Mouse (Mus musculus): ENCODE measurements around the gene Kctd2. TPM values are rescaled to one million over a fixed set of nuclear protein-coding genes. Genes with fewer than 3 reads are reported as not detected.
"Not testable (repeated sequence)": the region's sequence is repeated elsewhere in the genome, so short reads cannot be mapped to it uniquely, and the experiment has no call there.

Kctd2 gene
- polyA plus RNA-seq, 1 experiment from 2014 or later: 18.9 TPM

GRCm38 (mm10) chr11:115447321-115447885, 27.5 kb downstream of the Kctd2 start:
- H3K27ac ChIP-seq (ENCODE audit: low read length): no peak overlapping the region
- no peak overlapping the region for H3K9ac ChIP-seq (replicated peaks; ENCODE audit: low read depth, low read length)
- no peaks in the 10 kb centered on the region for H3K9me3 ChIP-seq (ENCODE audit: control insufficient read depth, low read length)
- 88% methylated on average over 11 of the region's 11 CpGs for WGBS
- no peak overlapping the region for H3K4me3 ChIP-seq (replicated peaks; ENCODE audit: low read length)
- no peak for ATAC-seq
- H3K4me1 ChIP-seq (replicated peaks; ENCODE audit: control insufficient read depth, insufficient read depth, low read length): no peaks in the 10 kb centered on the region
- no peak overlapping the region for H3K4me2 ChIP-seq (ENCODE audit: low read length)
- H3K27me3 ChIP-seq (replicated peaks; ENCODE audit: control insufficient read depth, insufficient read depth, low read length): no peaks in the 10 kb centered on the region
- no peaks in the 10 kb centered on the region for H3K36me3 ChIP-seq (ENCODE audit: control insufficient read depth, insufficient read depth)

GRCm38 (mm10) chr11:115448075-115448474, 28.1 kb downstream of the Kctd2 start:
- H3K4me3 ChIP-seq (replicated peaks; ENCODE audit: low read length): no peak overlapping the region
- no peak overlapping the region for H3K4me2 ChIP-seq (ENCODE audit: low read length)
- no peaks in the 10 kb centered on the region for H3K4me1 ChIP-seq (replicated peaks; ENCODE audit: control insufficient read depth, insufficient read depth, low read length)
- no peaks in the 10 kb centered on the region for H3K36me3 ChIP-seq (ENCODE audit: control insufficient read depth, insufficient read depth)
- H3K9ac ChIP-seq (replicated peaks; ENCODE audit: low read depth, low read length): no peak overlapping the region
- no peak for ATAC-seq
- 88% methylated on average over 16 of the region's 16 CpGs for WGBS
- no peak overlapping the region for H3K27ac ChIP-seq (ENCODE audit: low read length)
- no peaks in the 10 kb centered on the region for H3K9me3 ChIP-seq (ENCODE audit: control insufficient read depth, low read length)
- H3K27me3 ChIP-seq (replicated peaks; ENCODE audit: control insufficient read depth, insufficient read depth, low read length): no peaks in the 10 kb centered on the region

GRCm38 (mm10) chr11:115448998-115449397, 29.1 kb downstream of the Kctd2 start:
- Histone ChIP-seq H3K4me3 (replicated peaks; ENCODE audit: low read length) (no peak overlapping the region), H3K4me2 (ENCODE audit: low read length) (no peak overlapping the region), H3K9me3 (ENCODE audit: control insufficient read depth, low read length) (no peaks in the 10 kb centered on the region), H3K4me1 (replicated peaks; ENCODE audit: control insufficient read depth, insufficient read depth, low read length) (no peaks in the 10 kb centered on the region), H3K36me3 (ENCODE audit: control insufficient read depth, insufficient read depth) (no peaks in the 10 kb centered on the region), H3K27ac (ENCODE audit: low read length) (no peak overlapping the region), H3K27me3 (replicated peaks; ENCODE audit: control insufficient read depth, insufficient read depth, low read length) (no peaks in the 10 kb centered on the region), H3K9ac (replicated peaks; ENCODE audit: low read depth, low read length) (no peak overlapping the region)
- 79% methylated on average over 7 of the region's 7 CpGs for WGBS
- no peak for ATAC-seq

- Histone ChIP-seq H3K9me3 (ENCODE audit: control insufficient read depth, low read length) (no peaks in the 10 kb centered on the region), H3K4me1 (replicated peaks; ENCODE audit: control insufficient read depth, insufficient read depth, low read length) (no peaks in the 10 kb centered on the region), H3K9ac (replicated peaks; ENCODE audit: low read depth, low read length) (no peak overlapping the region), H3K27me3 (replicated peaks; ENCODE audit: control insufficient read depth, insufficient read depth, low read length) (no peaks in the 10 kb centered on the region), H3K4me3 (replicated peaks; ENCODE audit: low read length) (no peak overlapping the region), H3K4me2 (ENCODE audit: low read length) (no peak overlapping the region), H3K27ac (ENCODE audit: low read length) (no peak overlapping the region), H3K36me3 (ENCODE audit: control insufficient read depth, insufficient read depth) (no peaks in the 10 kb centered on the region)
- 93% methylated on average over 7 of the region's 7 CpGs for WGBS
- no peak for ATAC-seq
Observed at GRCm38 (mm10) chr11:115450176-115450575, 30.2 kb downstream of the Kctd2 start.

GRCm38 (mm10) chr11:115451781-115452241, 31.9 kb downstream of the Kctd2 start:
- H3K27me3 ChIP-seq (replicated peaks; ENCODE audit: control insufficient read depth, insufficient read depth, low read length): no peaks in the 10 kb centered on the region
- 0 out of 2 replicates have a peak, but pooled peaks cover 2% of the 10 kb centered on the region for H3K9me3 ChIP-seq (ENCODE audit: control insufficient read depth, low read length)
- no peak overlapping the region for H3K9ac ChIP-seq (replicated peaks; ENCODE audit: low read depth, low read length)
- no peak for ATAC-seq
- no peaks in the 10 kb centered on the region for H3K4me1 ChIP-seq (replicated peaks; ENCODE audit: control insufficient read depth, insufficient read depth, low read length)
- no peaks in the 10 kb centered on the region for H3K36me3 ChIP-seq (ENCODE audit: control insufficient read depth, insufficient read depth)
- H3K4me2 ChIP-seq (ENCODE audit: low read length): no peak overlapping the region
- 83% methylated on average over 8 of the region's 8 CpGs for WGBS
- H3K4me3 ChIP-seq (replicated peaks; ENCODE audit: low read length): no peak overlapping the region
- H3K27ac ChIP-seq (ENCODE audit: low read length): no peak overlapping the region

- H3K36me3 ChIP-seq (ENCODE audit: control insufficient read depth, insufficient read depth): no peaks in the 10 kb centered on the region
- no peak overlapping the region for H3K4me3 ChIP-seq (replicated peaks; ENCODE audit: low read length)
- 64% methylated on average over 7 of the region's 7 CpGs for WGBS
- H3K9ac ChIP-seq (replicated peaks; ENCODE audit: low read depth, low read length): no peak overlapping the region
- no peak overlapping the region for H3K27ac ChIP-seq (ENCODE audit: low read length)
- H3K9me3 ChIP-seq (ENCODE audit: control insufficient read depth, low read length): 0 out of 2 replicates have a peak, but pooled peaks cover 2% of the 10 kb centered on the region
- ATAC-seq: no peak
- no peaks in the 10 kb centered on the region for H3K4me1 ChIP-seq (replicated peaks; ENCODE audit: control insufficient read depth, insufficient read depth, low read length)
- no peaks in the 10 kb centered on the region for H3K27me3 ChIP-seq (replicated peaks; ENCODE audit: control insufficient read depth, insufficient read depth, low read length)
- no peak overlapping the region for H3K4me2 ChIP-seq (ENCODE audit: low read length)
Observed at GRCm38 (mm10) chr11:115452281-115452860, 32.4 kb downstream of the Kctd2 start.

- Histone ChIP-seq H3K36me3 (ENCODE audit: control insufficient read depth, insufficient read depth) (no peaks in the 10 kb centered on the region), H3K4me1 (replicated peaks; ENCODE audit: control insufficient read depth, insufficient read depth, low read length) (no peaks in the 10 kb centered on the region), H3K27ac (ENCODE audit: low read length) (no peak overlapping the region), H3K27me3 (replicated peaks; ENCODE audit: control insufficient read depth, insufficient read depth, low read length) (no peaks in the 10 kb centered on the region), H3K9ac (replicated peaks; ENCODE audit: low read depth, low read length) (no peak overlapping the region), H3K9me3 (ENCODE audit: control insufficient read depth, low read length) (0 out of 2 replicates have a peak, but pooled peaks cover 2% of the 10 kb centered on the region), H3K4me2 (ENCODE audit: low read length) (no peak overlapping the region), H3K4me3 (replicated peaks; ENCODE audit: low read length) (no peak overlapping the region)
- 71% methylated on average over 4 of the region's 4 CpGs for WGBS
- no peak for ATAC-seq
Observed at GRCm38 (mm10) chr11:115453306-115453705, 33.4 kb downstream of the Kctd2 start.

GRCm38 (mm10) chr11:115454822-115455221, 34.9 kb downstream of the Kctd2 start:
- not testable (repeated sequence) for H3K4me3 ChIP-seq (replicated peaks; ENCODE audit: low read length); H3K9ac ChIP-seq (replicated peaks; ENCODE audit: low read depth, low read length); H3K4me2 ChIP-seq (ENCODE audit: low read length); ATAC-seq; H3K36me3 ChIP-seq (ENCODE audit: control insufficient read depth, insufficient read depth); H3K4me1 ChIP-seq (replicated peaks; ENCODE audit: control insufficient read depth, insufficient read depth, low read length); H3K27me3 ChIP-seq (replicated peaks; ENCODE audit: control insufficient read depth, insufficient read depth, low read length); H3K9me3 ChIP-seq (ENCODE audit: control insufficient read depth, low read length); H3K27ac ChIP-seq (ENCODE audit: low read length)
- WGBS: 88% methylated on average over 6 of the region's 6 CpGs

- H3K27ac ChIP-seq (ENCODE audit: low read length): no peak overlapping the region
- no peak overlapping the region for H3K9ac ChIP-seq (replicated peaks; ENCODE audit: low read depth, low read length)
- H3K9me3 ChIP-seq (ENCODE audit: control insufficient read depth, low read length): 0 out of 2 replicates have a peak, but pooled peaks cover 2% of the 10 kb centered on the region
- no peaks in the 10 kb centered on the region for H3K27me3 ChIP-seq (replicated peaks; ENCODE audit: control insufficient read depth, insufficient read depth, low read length)
- no peak for ATAC-seq
- H3K4me1 ChIP-seq (replicated peaks; ENCODE audit: control insufficient read depth, insufficient read depth, low read length): no peaks in the 10 kb centered on the region
- H3K36me3 ChIP-seq (ENCODE audit: control insufficient read depth, insufficient read depth): no peaks in the 10 kb centered on the region
- no peak overlapping the region for H3K4me3 ChIP-seq (replicated peaks; ENCODE audit: low read length)
- H3K4me2 ChIP-seq (ENCODE audit: low read length): no peak overlapping the region
- WGBS: 85% methylated on average over 15 of the region's 15 CpGs
Observed at GRCm38 (mm10) chr11:115455619-115456018, 35.7 kb downstream of the Kctd2 start.
